Mouse (Mus musculus) heart, embryonic 11.5 days (tissue): ENCODE measurements at regions not wholly inside any gene's neighbourhood (a gene's known extent, or its start where the extent isn't known, plus 50 kb on each side); places are given as distances from the start of the nearest gene placed in this dataset.

ENCODE experiments used
- ATAC-seq: fragments of 200-750 bp; cut with Nextera tagmentation; replicated peaks from 2 replicates; pipeline ENCODE4 v1.8.0; 2017; ENCODE audit warnings: moderate library complexity; ENCODE audit not compliant: insufficient number of reproducible peaks, low FRiP score, low TSS enrichment
- H3K27ac ChIP-seq: fragments of 300-500 bp; sonication (generic); 2 replicates; pipeline ENCODE4 v1.5.1; 2014; ENCODE audit warnings: mild to moderate bottlenecking, low read depth, low read length
- H3K27me3 ChIP-seq: fragments of 300-500 bp; sonication (generic); 2 replicates; pipeline ENCODE4 v1.6.1; 2014; ENCODE audit warnings: mild to moderate bottlenecking, low read length, mixed read lengths; ENCODE audit not compliant: control insufficient read depth, insufficient read depth
- H3K36me3 ChIP-seq: fragments of 300-500 bp; sonication (generic); 2 replicates; pipeline ENCODE4 v1.6.1; 2014; ENCODE audit warnings: mild to moderate bottlenecking, low read length, moderate library complexity, mixed read lengths; ENCODE audit not compliant: control insufficient read depth, insufficient read depth
- H3K4me1 ChIP-seq: fragments of 300-500 bp; sonication (generic); 2 replicates; pipeline ENCODE4 v1.6.1; 2014; ENCODE audit warnings: low read length; ENCODE audit not compliant: control insufficient read depth, insufficient read depth
- H3K4me2 ChIP-seq: fragments of 300-500 bp; sonication (generic); 2 replicates; pipeline ENCODE4 v1.6.1; 2014; ENCODE audit warnings: mild to moderate bottlenecking, moderate library complexity
- H3K4me3 ChIP-seq: fragments of 300-500 bp; sonication (generic); 2 replicates; pipeline ENCODE4 v1.5.1; 2014; ENCODE audit warnings: low read depth, low read length
- H3K9ac ChIP-seq: fragments of 300-500 bp; sonication (generic); 2 replicates; pipeline ENCODE4 v1.6.1; 2014; ENCODE audit warnings: mild to moderate bottlenecking, low read depth, low read length, moderate library complexity
- H3K9me3 ChIP-seq: fragments of 300-500 bp; sonication (generic); replicated peaks from 2 replicates; pipeline ENCODE4 v1.6.1; 2016; ENCODE audit warnings: low read length; ENCODE audit not compliant: control insufficient read depth
- WGBS: fragments of 180-500 bp; shearing (Covaris S2); extraction: QIAGEN DNeasy Blood & Tissue Kit; methylation state at CpG from one replicate; pipeline ENCODE4 v1.1.7; 2014; ENCODE audit not compliant: insufficient replicate concordance; 5-methylcytosine and 5-hydroxymethylcytosine counted together

- 73% methylated on average over 3 of the region's 3 CpGs for WGBS
- no peak for ATAC-seq
- Histone ChIP-seq H3K4me2 (no peak overlapping the region), H3K9me3 (no peaks in the 10 kb centered on the region), H3K27me3 (no peaks in the 10 kb centered on the region), H3K36me3 (no peaks in the 10 kb centered on the region), H3K27ac (no peak overlapping the region), H3K9ac (no peak overlapping the region), H3K4me1 (no peaks in the 10 kb centered on the region), H3K4me3 (no peak overlapping the region)
Observed at GRCm38 (mm10) chr4:31171190-31171589, 792.7 kb upstream of the Map3k7 start.

- Histone ChIP-seq H3K9me3 (no peaks in the 10 kb centered on the region), H3K27ac (no peak overlapping the region), H3K4me3 (no peak overlapping the region), H3K27me3 (no peaks in the 10 kb centered on the region), H3K4me2 (no peak overlapping the region), H3K9ac (no peak overlapping the region), H3K36me3 (no peaks in the 10 kb centered on the region), H3K4me1 (no peaks in the 10 kb centered on the region)
- no peak for ATAC-seq
Observed at GRCm38 (mm10) chr4:31197852-31198251, 766.0 kb upstream of the Map3k7 start.

GRCm38 (mm10) chr4:31203286-31203685, 760.6 kb upstream of the Map3k7 start:
- Histone ChIP-seq H3K4me2 (no peak overlapping the region), H3K4me3 (no peak overlapping the region), H3K9me3 (no peaks in the 10 kb centered on the region), H3K27me3 (no peaks in the 10 kb centered on the region), H3K27ac (no peak overlapping the region), H3K9ac (no peak overlapping the region), H3K36me3 (no peaks in the 10 kb centered on the region), H3K4me1 (no peaks in the 10 kb centered on the region)
- ATAC-seq = no peak
- WGBS = 62% methylated on average over 3 of the region's 3 CpGs

GRCm38 (mm10) chr4:31205332-31205970, 758.4 kb upstream of the Map3k7 start:
- Histone ChIP-seq H3K4me1 (no peaks in the 10 kb centered on the region), H3K4me2 (no peak overlapping the region), H3K4me3 (no peak overlapping the region), H3K27ac (no peak overlapping the region), H3K9ac (no peak overlapping the region), H3K36me3 (no peaks in the 10 kb centered on the region), H3K27me3 (no peaks in the 10 kb centered on the region), H3K9me3 (no peaks in the 10 kb centered on the region)
- 90% methylated on average over 14 of the region's 14 CpGs for WGBS
- ATAC-seq = no peak

- no peak overlapping the region for H3K27ac ChIP-seq
- H3K36me3 ChIP-seq = no peaks in the 10 kb centered on the region
- H3K4me2 ChIP-seq = no peak overlapping the region
- 71% methylated on average over 2 of the region's 2 CpGs for WGBS
- H3K9me3 ChIP-seq = no peaks in the 10 kb centered on the region
- ATAC-seq = no peak
- no peaks in the 10 kb centered on the region for H3K4me1 ChIP-seq
- no peak overlapping the region for H3K9ac ChIP-seq
- H3K4me3 ChIP-seq = no peak overlapping the region
- H3K27me3 ChIP-seq = no peaks in the 10 kb centered on the region
Observed at GRCm38 (mm10) chr4:31225741-31226140, 738.2 kb upstream of the Map3k7 start.

- Histone ChIP-seq H3K9ac (no peak overlapping the region), H3K27ac (no peak overlapping the region), H3K4me2 (no peak overlapping the region), H3K36me3 (no peaks in the 10 kb centered on the region), H3K27me3 (no peaks in the 10 kb centered on the region), H3K4me1 (no peaks in the 10 kb centered on the region), H3K9me3 (no peaks in the 10 kb centered on the region), H3K4me3 (no peak overlapping the region)
- no peak for ATAC-seq
- 60% methylated on average over 3 of the region's 3 CpGs for WGBS
Observed at GRCm38 (mm10) chr4:31268825-31269495, 694.9 kb upstream of the Map3k7 start.

- no peak overlapping the region for H3K9ac ChIP-seq
- H3K4me2 ChIP-seq = no peak overlapping the region
- no peak overlapping the region for H3K4me3 ChIP-seq
- H3K27me3 ChIP-seq = no peaks in the 10 kb centered on the region
- no peak for ATAC-seq
- WGBS = 59% methylated on average over 1 of the region's 1 CpGs
- H3K36me3 ChIP-seq = no peaks in the 10 kb centered on the region
- no peak overlapping the region for H3K27ac ChIP-seq
- H3K9me3 ChIP-seq = no peaks in the 10 kb centered on the region
- no peaks in the 10 kb centered on the region for H3K4me1 ChIP-seq
Observed at GRCm38 (mm10) chr4:31274131-31274530, 689.8 kb upstream of the Map3k7 start.

GRCm38 (mm10) chr4:31290301-31290975, 673.5 kb upstream of the Map3k7 start:
- H3K9me3 ChIP-seq = no peaks in the 10 kb centered on the region
- 52% methylated on average over 5 of the region's 5 CpGs for WGBS
- H3K4me1 ChIP-seq = peaks cover 4% of the 10 kb centered on the region; the same call in 1 of the 2 replicates
- ATAC-seq = 0 out of 2 replicates have a peak, but pooled peaks have one; percentile 35
- no peaks in the 10 kb centered on the region for H3K36me3 ChIP-seq
- H3K27ac ChIP-seq = peak overlapping the region; percentile 35; the same call in 1 of the 2 replicates
- H3K27me3 ChIP-seq = no peaks in the 10 kb centered on the region
- no peak overlapping the region for H3K9ac ChIP-seq
- no peak overlapping the region for H3K4me3 ChIP-seq
- H3K4me2 ChIP-seq = peak overlapping the region; percentile 19
